Mouse (Mus musculus) liver, embryonic 14.5 days (tissue): Measurements from ENCODE around the gene Dstn.

Source experiments
- CTCF ChIP-seq: IDR thresholded peaks from 2 replicates; pipeline ENCODE4 v1.5.1; 2016; ENCODE audit warnings: antibody characterized with exemption, low read depth, control low read depth
- EP300 ChIP-seq: IDR thresholded peaks from 2 replicates; pipeline ENCODE4 v1.6.1; 2016; ENCODE audit warnings: antibody characterized with exemption, low read depth

- TF ChIP-seq CTCF, result peak; percentile 46
- TF ChIP-seq EP300, result no peak
These were observed 63.5 kb downstream of the Dstn start for GRCm38 (mm10) chr2:143978444-143979147.
